Mouse (Mus musculus): Measurements from ENCODE around the gene Lrrc9.

DNA sequence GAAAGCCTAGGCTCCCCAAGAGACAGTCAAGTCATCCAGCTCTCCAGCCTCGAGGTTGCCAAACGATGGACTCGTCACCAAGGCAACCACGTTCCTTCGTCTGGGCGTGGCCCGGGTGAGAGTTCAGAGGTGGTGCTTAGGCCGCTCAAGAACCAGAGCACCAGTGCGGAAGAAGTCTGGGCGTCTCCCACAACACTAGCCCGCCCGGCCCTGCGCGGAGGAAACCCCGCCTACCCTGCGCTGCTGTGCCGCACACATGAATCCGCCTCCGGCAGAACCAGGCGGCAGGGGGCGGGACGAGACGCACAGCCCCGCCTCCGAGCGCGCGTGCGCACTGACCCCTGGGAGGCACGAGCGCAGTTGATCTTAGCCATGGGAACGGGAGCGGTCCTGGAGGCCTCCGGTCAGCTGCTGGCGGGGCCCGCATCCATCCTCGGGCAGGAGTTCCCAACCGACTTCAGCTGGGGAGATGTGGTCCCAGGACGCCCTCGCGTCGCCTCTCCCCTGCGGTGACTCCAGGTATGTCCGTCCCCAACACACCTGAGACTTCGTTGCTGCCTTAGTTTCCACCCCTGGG lies 94.4 kb downstream of the Lrrc9 start, which contains the start of gene Pcnx4:
- TF ChIP-seq ZNF384 (IDR thresholded peaks at IDR 0.05; ENCODE audit: low read depth, low read length) (no peak), POLR2A (IDR thresholded peaks at IDR 0.05; ENCODE audit: control insufficient read depth in 1 of 2, insufficient read depth in 1 of 2, low read depth in 1 of 2, low read length in 2 of 2, poor library complexity in 1 of 2) (peak; percentile 63 to 78; a peak in 3 of 4 replicates), CTCF (IDR thresholded peaks at IDR 0.05 in 2 of 3, conservative IDR thresholded peaks at IDR 0.05 in 1 of 3; ENCODE audit: control insufficient read depth in 1 of 3, insufficient read depth in 1 of 3, low read depth in 2 of 3, low read length in 3 of 3, poor library complexity in 1 of 3, severe bottlenecking in 1 of 3) (no peak), ETS1 (IDR thresholded peaks at IDR 0.05; ENCODE audit: low read depth, low read length) (no peak; the same call in 1 of the 2 replicates), KAT2A (conservative IDR thresholded peaks at IDR 0.05; ENCODE audit: low read depth, low read length) (no peak), EP300 (IDR thresholded peaks at IDR 0.05; ENCODE audit: low read depth in 1 of 2, low read length in 2 of 2) (no peak), MXI1 (IDR thresholded peaks at IDR 0.05; ENCODE audit: low read depth, low read length) (peak; percentile 56; the same call in 1 of the 2 replicates), ZC3H11A (IDR thresholded peaks at IDR 0.05; ENCODE audit: low read depth, low read length) (no peak), MAX (IDR thresholded peaks at IDR 0.05; ENCODE audit: low read length) (peak; percentile 6; the same call in 1 of the 2 replicates), RAD21 (IDR thresholded peaks at IDR 0.05; ENCODE audit: low read depth, low read length) (no peak), SMC3 (IDR thresholded peaks at IDR 0.05; ENCODE audit: low read depth, low read length) (no peak), ZKSCAN1 (IDR thresholded peaks at IDR 0.05; ENCODE audit: low read depth, low read length) (no peak)
